Mouse (Mus musculus) MEL (cell line): ENCODE measurements around the gene Mroh7. TPM values are rescaled to one million over a fixed set of nuclear protein-coding genes. Genes with fewer than 3 reads are reported as not detected.

ENCODE experiments used
- DNase-seq: peaks from one replicate; pipeline ENCODE4 v3.0.0; 2011; ENCODE audit warnings: low read depth, low spot score
- H3K27ac ChIP-seq: 2 replicates; pipeline ENCODE4 v1.5.1; 2012; ENCODE audit warnings: low read depth, mild to moderate bottlenecking, control low read depth, low read length, moderate library complexity; ENCODE audit not compliant: control insufficient read depth
- H3K27me3 ChIP-seq, 2 experiments: fragments of 150-350 bp in 1 of 2; sonication (generic) in 1 of 2; 2 replicates each; pipeline ENCODE4 v1.6.1; 2012; ENCODE audit warnings: low read length in 2 of 2, mild to moderate bottlenecking in 2 of 2, improper control_type of control experiment in 1 of 2, moderate library complexity in 1 of 2; ENCODE audit not compliant: insufficient read depth in 2 of 2, control insufficient read depth in 1 of 2
- H3K36me3 ChIP-seq, 2 experiments: 2 replicates each; pipeline ENCODE4 v1.6.1; 2012 to 2014; ENCODE audit warnings: low read length in 2 of 2, improper control_type of control experiment in 1 of 2, inconsistent platforms in 1 of 2, mild to moderate bottlenecking in 1 of 2; ENCODE audit not compliant: insufficient read depth in 2 of 2, control insufficient read depth in 1 of 2
- H3K4me1 ChIP-seq, 2 experiments: fragments of 150-350 bp in 1 of 2; sonication (generic) in 1 of 2; 2 replicates each; pipeline ENCODE4 v1.6.1; 2012; ENCODE audit warnings: low read length in 2 of 2, improper control_type of control experiment in 1 of 2, mild to moderate bottlenecking in 1 of 2; ENCODE audit not compliant: insufficient read depth in 2 of 2, control insufficient read depth in 1 of 2
- H3K4me3 ChIP-seq, 2 experiments: fragments of 150-350 bp in 1 of 2; sonication (generic) in 1 of 2; 2 replicates each; pipeline ENCODE4 v1.5.1; 2012; ENCODE audit warnings: low read depth in 2 of 2, low read length in 2 of 2, mild to moderate bottlenecking in 2 of 2, moderate library complexity in 2 of 2, control low read depth in 1 of 2, improper control_type of control experiment in 1 of 2; ENCODE audit not compliant: control insufficient read depth in 1 of 2, insufficient read depth in 1 of 2
- H3K79me2 ChIP-seq: 2 replicates; pipeline ENCODE4 v1.6.1; 2012; ENCODE audit warnings: mild to moderate bottlenecking, low read length, moderate library complexity; ENCODE audit not compliant: control insufficient read depth, poor library complexity, insufficient read depth
- H3K9ac ChIP-seq: 2 replicates; pipeline ENCODE4 v1.6.1; 2012; ENCODE audit warnings: low read depth, mild to moderate bottlenecking, control low read depth, low read length, moderate library complexity; ENCODE audit not compliant: control insufficient read depth, poor library complexity, severe bottlenecking
- H3K9me3 ChIP-seq: fragments of 150-350 bp; sonication (generic); replicated peaks from 2 replicates; pipeline ENCODE4 v1.6.1; 2012; ENCODE audit warnings: mild to moderate bottlenecking, low read length, improper control_type of control experiment, moderate library complexity; ENCODE audit not compliant: insufficient read depth
- BHLHE40 ChIP-seq: IDR thresholded peaks from 2 replicates; pipeline ENCODE4 v1.6.1; 2012; ENCODE audit warnings: low read depth, mild to moderate bottlenecking, inconsistent platforms, low read length, improper control_type of control experiment, borderline replicate concordance
- CHD1 ChIP-seq: IDR thresholded peaks from 2 replicates; pipeline ENCODE4 v1.6.1; 2012; ENCODE audit warnings: low read depth, mild to moderate bottlenecking, inconsistent platforms, low read length, improper control_type of control experiment
- CHD2 ChIP-seq: IDR thresholded peaks from 2 replicates; pipeline ENCODE4 v1.6.1; 2011; ENCODE audit warnings: low read length, improper control_type of control experiment
- E2F4 ChIP-seq: IDR thresholded peaks from 2 replicates; pipeline ENCODE4 v1.6.1; 2011; ENCODE audit warnings: low read depth, low read length, improper control_type of control experiment, borderline replicate concordance
- EP300 ChIP-seq, 2 experiments: IDR thresholded peaks; 2 replicates each; pipeline ENCODE4 v1.6.1; 2011; ENCODE audit warnings: improper control_type of control experiment in 2 of 2, low read length in 2 of 2, low read depth in 1 of 2, mild to moderate bottlenecking in 1 of 2
- GABPA ChIP-seq: IDR thresholded peaks from 2 replicates; pipeline ENCODE4 v1.6.1; 2012; ENCODE audit warnings: low read depth, mild to moderate bottlenecking, inconsistent platforms, low read length, improper control_type of control experiment, moderate library complexity
- JUND ChIP-seq: IDR thresholded peaks from 2 replicates; pipeline ENCODE4 v1.6.1; 2011; ENCODE audit warnings: low read depth, mild to moderate bottlenecking, improper control_type of control experiment, low read length
- KAT2A ChIP-seq: conservative IDR thresholded peaks from 2 replicates; pipeline ENCODE4 v1.6.1; 2012; ENCODE audit warnings: low read depth, low read length, improper control_type of control experiment, inconsistent platforms
- MAX ChIP-seq: IDR thresholded peaks from 2 replicates; pipeline ENCODE4 v1.6.1; 2011; ENCODE audit warnings: low read length, improper control_type of control experiment
- MEF2A ChIP-seq: IDR thresholded peaks from 2 replicates; pipeline ENCODE4 v1.6.1; 2014; ENCODE audit warnings: low read depth, mild to moderate bottlenecking, inconsistent platforms, low read length, improper control_type of control experiment; ENCODE audit not compliant: poor library complexity, insufficient replicate concordance, severe bottlenecking; ENCODE audit errors: extremely low read depth
- MYB ChIP-seq: IDR thresholded peaks from 2 replicates; pipeline ENCODE4 v1.6.1; 2011; ENCODE audit warnings: mild to moderate bottlenecking, low read depth, low read length, improper control_type of control experiment
- MYC ChIP-seq: IDR thresholded peaks from 2 replicates; pipeline ENCODE4 v1.6.1; 2011; ENCODE audit warnings: low read depth, mild to moderate bottlenecking, low read length, improper control_type of control experiment, moderate library complexity
- NELFE ChIP-seq: IDR thresholded peaks from 2 replicates; pipeline ENCODE4 v1.6.1; 2011; ENCODE audit warnings: low read depth, low read length, improper control_type of control experiment
- POLR2A ChIP-seq, 2 experiments: IDR thresholded peaks; 2 replicates each; pipeline ENCODE4 v1.6.1; 2011 to 2012; ENCODE audit warnings: low read length in 2 of 2, mild to moderate bottlenecking in 2 of 2, control low read depth in 1 of 2, improper control_type of control experiment in 1 of 2, low read depth in 1 of 2, moderate library complexity in 1 of 2; ENCODE audit not compliant: control insufficient read depth in 1 of 2, insufficient read depth in 1 of 2, poor library complexity in 1 of 2
- POLR2AphosphoS5 ChIP-seq: IDR thresholded peaks from 2 replicates; pipeline ENCODE4 v1.6.1; 2012; ENCODE audit warnings: low read depth, borderline replicate concordance, mild to moderate bottlenecking, inconsistent platforms, low read length, moderate library complexity, mixed read lengths
- RAD21 ChIP-seq: IDR thresholded peaks from 2 replicates; pipeline ENCODE4 v1.6.1; 2011; ENCODE audit warnings: mild to moderate bottlenecking, low read depth, low read length, improper control_type of control experiment
- RCOR1 ChIP-seq: IDR thresholded peaks from 2 replicates; pipeline ENCODE4 v1.6.1; 2012; ENCODE audit warnings: low read depth, mild to moderate bottlenecking, inconsistent platforms, low read length, improper control_type of control experiment
- SIN3A ChIP-seq: IDR thresholded peaks from 2 replicates; pipeline ENCODE4 v1.6.1; 2012; ENCODE audit warnings: low read length, improper control_type of control experiment, inconsistent platforms
- SMC3 ChIP-seq: IDR thresholded peaks from 2 replicates; pipeline ENCODE4 v1.6.1; 2011; ENCODE audit warnings: low read depth, low read length, improper control_type of control experiment
- TAL1 ChIP-seq: IDR thresholded peaks from 2 replicates; pipeline ENCODE4 v1.6.1; 2012; ENCODE audit warnings: mild to moderate bottlenecking, inconsistent platforms, low read length, moderate library complexity, mixed read lengths
- TCF12 ChIP-seq: IDR thresholded peaks from 2 replicates; pipeline ENCODE4 v1.6.1; 2014; ENCODE audit warnings: low read depth, mild to moderate bottlenecking, inconsistent platforms, low read length, improper control_type of control experiment, moderate library complexity
- UBTF ChIP-seq: IDR thresholded peaks from 2 replicates; pipeline ENCODE4 v1.6.1; 2012; ENCODE audit warnings: low read depth, mild to moderate bottlenecking, inconsistent platforms, low read length, improper control_type of control experiment, moderate library complexity, borderline replicate concordance; ENCODE audit not compliant: insufficient read depth
- USF2 ChIP-seq, 2 experiments: IDR thresholded peaks; 2 replicates each; pipeline ENCODE4 v1.6.1; 2011 to 2012; ENCODE audit warnings: improper control_type of control experiment in 2 of 2, low read length in 2 of 2, borderline replicate concordance in 1 of 2, inconsistent platforms in 1 of 2, low read depth in 1 of 2, mild to moderate bottlenecking in 1 of 2; ENCODE audit not compliant: insufficient read depth in 1 of 2
- ZC3H11A ChIP-seq: IDR thresholded peaks from 2 replicates; pipeline ENCODE4 v1.6.1; 2012; ENCODE audit warnings: low read depth, mild to moderate bottlenecking, inconsistent platforms, low read length, improper control_type of control experiment
- ZMIZ1 ChIP-seq: IDR thresholded peaks from 2 replicates; pipeline ENCODE4 v1.6.1; 2012; ENCODE audit warnings: low read depth, mild to moderate bottlenecking, inconsistent platforms, low read length, improper control_type of control experiment, moderate library complexity
- ZNF384 ChIP-seq: IDR thresholded peaks from 2 replicates; pipeline ENCODE4 v1.6.1; 2012; ENCODE audit warnings: low read depth, mild to moderate bottlenecking, inconsistent platforms, low read length, improper control_type of control experiment
- polyA plus RNA-seq, 2 experiments: library from polyadenylated mRNA; stranded (reverse) in 1 of 2; unstranded in 1 of 2; fragments of >175 nt in 1 of 2; fragments of >200 nt in 1 of 2; gene quantifications; 2 replicates each; pipeline versions ENCODE4 v1.2.1 to v1.2.4; 2012; ENCODE audit warnings: low replicate concordance in 2 of 2, low read depth in 1 of 2; ENCODE audit not compliant: insufficient read length in 2 of 2, insufficient read depth in 1 of 2, missing spikeins in 1 of 2
- total RNA-seq: library from RNA; depleted of rRNA; stranded (reverse); fragments of 300-350 nt; gene quantifications from 2 replicates; pipeline ENCODE4 v1.2.3, GENCODE M21; 2012

Gene Mroh7
- total and polyA plus RNA-seq, 3 experiments: 0.03 TPM; not detected in 2

GRCm38 (mm10) chr4:106680955-106681354, 49.8 kb downstream of the Mroh7 start:
- Histone ChIP-seq H3K36me3 (peaks cover 0 to 9% of the 10 kb centered on the region in 2 experiments; a peak in 3 of 4 replicates), H3K27me3 (peaks cover 12 to 14% of the 10 kb centered on the region in 2 experiments), H3K4me1 (peaks cover 4 to 14% of the 10 kb centered on the region in 2 experiments; a peak in 3 of 4 replicates), H3K27ac (no peak overlapping the region)
- DNase-seq: no peak
- TF ChIP-seq JUND (no peak), TAL1 (no peak), EP300 (IDR thresholded peaks at IDR 0.05; ENCODE audit: low read depth in 1 of 2, low read length in 2 of 2) (no peak), RCOR1 (no peak), SIN3A (no peak), KAT2A (no peak), UBTF (no peak), ZMIZ1 (no peak), MYB (no peak), POLR2A (IDR thresholded peaks at IDR 0.05; ENCODE audit: control insufficient read depth in 1 of 2, insufficient read depth in 1 of 2, low read depth in 1 of 2, low read length in 2 of 2, poor library complexity in 1 of 2) (no peak), CHD2 (no peak), SMC3 (no peak), ZNF384 (no peak), ZC3H11A (no peak), BHLHE40 (no peak), POLR2AphosphoS5 (no peak), MEF2A (no peak), CHD1 (no peak), RAD21 (no peak), NELFE (no peak)
- TF ChIP-seq, all 39 proteins: peak for 0
- Histone ChIP-seq H3K9me3 (no peaks in the 10 kb centered on the region), H3K79me2 (peaks cover 11% of the 10 kb centered on the region), H3K4me3 (0 out of 4 replicates have a peak overlapping the region, but pooled peaks of 1 of the 2 experiments have one; percentile 11), H3K9ac (no peak overlapping the region)

- Histone ChIP-seq H3K9me3 (no peaks in the 10 kb centered on the region), H3K27ac (no peak overlapping the region), H3K36me3 (peaks cover 0 to 9% of the 10 kb centered on the region in 2 experiments), H3K79me2 (peaks cover 11% of the 10 kb centered on the region), H3K9ac (no peak overlapping the region), H3K4me3 (peak overlapping the region in 1 of 2 experiments; percentile 40; a peak in 1 of 4 replicates), H3K27me3 (peaks cover 6 to 10% of the 10 kb centered on the region in 2 experiments), H3K4me1 (peaks cover 4 to 14% of the 10 kb centered on the region in 2 experiments; a peak in 3 of 4 replicates)
- no peak for TF ChIP-seq ZC3H11A
- TF ChIP-seq KAT2A: no peak
- no peak for TF ChIP-seq GABPA
- no peak for TF ChIP-seq USF2 (IDR thresholded peaks at IDR 0.05; ENCODE audit: borderline replicate concordance in 1 of 2, insufficient read depth in 1 of 2, low read depth in 1 of 2, low read length in 2 of 2)
- TF ChIP-seq E2F4: no peak
- TF ChIP-seq JUND: no peak
- no peak for TF ChIP-seq MAX
- no peak for TF ChIP-seq BHLHE40
- TF ChIP-seq CHD2: no peak
- no peak for TF ChIP-seq MYC
- no peak for TF ChIP-seq TCF12
- DNase-seq: no peak
Observed at GRCm38 (mm10) chr4:106679152-106679551, 51.6 kb downstream of the Mroh7 start.
